Mouse (Mus musculus) heart, adult 8-10 months (tissue): ENCODE measurements around the gene Filip1. TPM values are rescaled to one million over a fixed set of nuclear protein-coding genes. Genes with fewer than 3 reads are reported as not detected.

Experiments used
- DNase-seq: peaks from one replicate; pipeline ENCODE4 v3.0.0; 2022; ENCODE audit warnings: low spot score
- total RNA-seq, 4 experiments: library from RNA; stranded (reverse); gene quantifications; 2 replicates each; pipeline ENCODE4 v1.2.4; 2022

The Filip1 gene
- total RNA-seq, 4 experiments from 2014 or later, result 107 to 134 (median 116) TPM

GRCm38 (mm10) chr9:79766991-79767545, 245.6 kb downstream of the Filip1 start:
- DNase-seq, result no peak

- no peak for DNase-seq
Observed at GRCm38 (mm10) chr9:79765329-79765728, 247.3 kb downstream of the Filip1 start.

Other genes starting within 250 kb of the Filip1 start
- 10 to 100 TPM; 65.8 to 70.2 (median 67.9) TPM for gene Tmem30a, start 219.3 kb downstream of the Filip1 start, total RNA-seq
- 10 to 100 TPM; 59.8 to 73.0 (median 66.9) TPM for gene Senp6, start 54.1 kb upstream of the Filip1 start, total RNA-seq
- 10 to 100 TPM; 10.2 to 14.1 (median 12.1) TPM for gene Myo6, start 152.2 kb upstream of the Filip1 start, total RNA-seq